Mouse (Mus musculus) spleen, adult 2 months (tissue): ENCODE results near the gene Kifc3. TPM values are rescaled to one million over a fixed set of nuclear protein-coding genes. Genes with fewer than 3 reads are reported as not detected.

Source experiments
- DNase-seq, 2 experiments: peaks; one replicate each; pipeline versions ENCODE4 v3.0.0 to v3.0.0-alpha.2; 2012 to 2021; ENCODE audit warnings: low spot score in 2 of 2, low read depth in 1 of 2
- H3K27ac ChIP-seq: fragments of 200-500 bp; 2 replicates; pipeline ENCODE4 v1.5.1; 2012; ENCODE audit warnings: low read length, inconsistent platforms; ENCODE audit not compliant: insufficient read depth
- H3K27me3 ChIP-seq: fragments of 200-500 bp; 2 replicates; pipeline ENCODE4 v1.6.1; 2012; ENCODE audit warnings: mild to moderate bottlenecking, moderate library complexity, low read length, inconsistent platforms; ENCODE audit not compliant: control insufficient read depth, insufficient read depth
- H3K36me3 ChIP-seq: fragments of 200-500 bp; 2 replicates; pipeline ENCODE4 v1.6.1; 2012; ENCODE audit warnings: mild to moderate bottlenecking, low read length, inconsistent platforms; ENCODE audit not compliant: control insufficient read depth, insufficient read depth
- H3K4me1 ChIP-seq: fragments of 200-500 bp; 2 replicates; pipeline ENCODE4 v1.6.1; 2011; ENCODE audit warnings: inconsistent platforms; ENCODE audit not compliant: control insufficient read depth, insufficient read depth, insufficient read length
- H3K4me3 ChIP-seq: fragments of 200-500 bp; 2 replicates; pipeline ENCODE4 v1.5.1; 2011; ENCODE audit warnings: mild to moderate bottlenecking, inconsistent platforms; ENCODE audit not compliant: insufficient read depth, insufficient read length; ENCODE audit errors: extremely low read depth
- CTCF ChIP-seq: fragments of 200-500 bp; IDR thresholded peaks from 2 replicates; pipeline ENCODE4 v1.5.1; 2011; ENCODE audit warnings: mild to moderate bottlenecking, inconsistent platforms; ENCODE audit not compliant: insufficient read depth, insufficient read length, insufficient replicate concordance; ENCODE audit errors: extremely low read depth
- POLR2A ChIP-seq: fragments of 200-500 bp; IDR thresholded peaks from 2 replicates; pipeline ENCODE4 v1.6.1; 2011; ENCODE audit warnings: low read depth, low read length, inconsistent platforms
- WGBS: fragments of 180-500 bp; shearing (Covaris S2); methylation state at CpG from one replicate; pipeline ENCODE4 v1.1.7; 2018; 5-methylcytosine and 5-hydroxymethylcytosine counted together
- polyA plus RNA-seq: library from polyadenylated mRNA; depleted of rRNA; stranded (reverse); fragments of >200 nt; gene quantifications from 2 replicates; pipeline ENCODE4 v1.2.3, GENCODE M21; 2012

Kifc3 gene
- polyA plus RNA-seq, 1 experiment, result 9.8 TPM

DNA sequence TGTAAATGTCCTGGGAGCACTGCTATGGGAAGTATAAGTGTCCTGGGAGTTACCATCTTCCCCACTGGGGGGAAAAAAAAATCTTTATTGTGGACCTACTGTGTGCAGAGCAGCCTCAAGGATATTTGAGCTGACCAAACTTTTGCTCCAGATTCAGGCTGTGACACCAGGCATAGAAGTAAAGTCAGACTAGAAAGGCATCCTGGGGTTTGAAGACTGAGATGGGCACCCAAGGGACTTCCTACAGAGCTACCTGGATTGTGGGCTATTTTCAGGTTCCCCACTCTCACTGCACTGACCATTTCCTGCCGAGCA is 63.6 kb downstream of the Kifc3 start:
- H3K27me3 ChIP-seq, result peaks cover 6% of the 10 kb centered on the region; the same call in 1 of the 2 replicates
- no peaks in the 10 kb centered on the region for H3K36me3 ChIP-seq
- no peak overlapping the region for H3K4me3 ChIP-seq
- no peak overlapping the region for H3K27ac ChIP-seq
- 32% methylated on average over 1 of the region's 1 CpGs for WGBS
- no peak for DNase-seq
- H3K4me1 ChIP-seq, result peaks cover 2% of the 10 kb centered on the region
- TF ChIP-seq POLR2A (no peak), CTCF (no peak)

- peaks cover 6% of the 10 kb centered on the region; the same call in 1 of the 2 replicates for H3K27me3 ChIP-seq
- H3K36me3 ChIP-seq, result no peaks in the 10 kb centered on the region
- no peak overlapping the region for H3K4me3 ChIP-seq
- 60% methylated on average over 6 of the region's 6 CpGs for WGBS
- no peak overlapping the region for H3K27ac ChIP-seq
- peaks cover 2% of the 10 kb centered on the region for H3K4me1 ChIP-seq
- no peak for DNase-seq
- no peak for TF ChIP-seq CTCF
- TF ChIP-seq POLR2A, result no peak
Observed at GRCm38 (mm10) chr8:95138341-95139050, 64.1 kb downstream of the Kifc3 start.

GRCm38 (mm10) chr8:95137641-95138098 is 64.9 kb downstream of the Kifc3 start:
- Histone ChIP-seq H3K27ac (no peak overlapping the region), H3K4me1 (peaks cover 2% of the 10 kb centered on the region), H3K36me3 (no peaks in the 10 kb centered on the region), H3K27me3 (peaks cover 6% of the 10 kb centered on the region; the same call in 1 of the 2 replicates), H3K4me3 (no peak overlapping the region)
- no peak for TF ChIP-seq CTCF
- TF ChIP-seq POLR2A, result no peak
- DNase-seq, result no peak
- 27% methylated on average over 28 of the region's 28 CpGs for WGBS

DNA sequence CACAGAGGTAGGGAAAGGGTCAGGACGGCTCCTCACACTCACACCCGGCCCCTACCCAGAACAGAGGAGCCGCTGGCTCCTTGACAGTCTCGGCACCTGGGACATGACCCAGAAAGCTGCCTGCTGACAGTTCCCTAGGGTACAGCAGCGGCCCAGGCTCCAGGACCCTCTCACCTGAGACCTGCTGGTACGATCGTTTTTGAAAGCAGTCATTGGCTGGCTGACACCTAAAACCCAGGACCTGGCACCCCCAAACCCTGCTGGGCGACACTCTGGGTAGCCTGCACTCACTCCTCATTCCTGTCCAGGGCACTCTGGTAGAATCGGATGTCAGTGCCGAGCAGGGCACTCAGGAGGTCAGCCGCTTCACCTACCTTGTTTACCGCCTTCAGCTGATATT is 65.4 kb downstream of the Kifc3 start:
- H3K27me3 ChIP-seq, result 0 out of 2 replicates have a peak, but pooled peaks cover 2% of the 10 kb centered on the region
- TF ChIP-seq CTCF (no peak), POLR2A (no peak)
- no peak overlapping the region for H3K4me3 ChIP-seq
- no peaks in the 10 kb centered on the region for H3K36me3 ChIP-seq
- no peaks in the 10 kb centered on the region; the same call in 1 of the 2 replicates for H3K4me1 ChIP-seq
- WGBS, result 67% methylated on average over 12 of the region's 12 CpGs
- no peak for DNase-seq
- H3K27ac ChIP-seq, result no peak overlapping the region

DNA sequence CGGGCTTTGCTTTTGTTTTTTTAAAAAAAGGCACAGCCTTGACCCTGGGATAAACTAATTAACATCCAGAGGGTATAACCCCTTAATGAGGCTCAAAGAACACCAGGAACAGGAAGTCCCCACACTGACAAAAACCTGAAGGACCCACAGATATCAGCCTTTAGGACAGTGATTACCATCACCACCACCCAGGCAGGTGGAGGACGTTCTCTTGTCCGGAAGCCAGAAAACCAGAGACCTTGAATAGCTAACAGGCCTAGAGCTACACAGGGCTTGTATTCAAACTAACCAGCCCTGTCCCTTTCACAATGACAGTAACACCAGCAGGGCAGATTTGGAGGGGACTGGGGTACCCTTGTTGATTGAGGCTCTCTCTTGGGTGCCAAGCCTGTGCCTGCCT is 66.4 kb downstream of the Kifc3 start:
- H3K4me3 ChIP-seq, result no peak overlapping the region
- no peak for DNase-seq
- TF ChIP-seq CTCF (no peak), POLR2A (no peak)
- 0 out of 2 replicates have a peak, but pooled peaks cover 2% of the 10 kb centered on the region for H3K27me3 ChIP-seq
- H3K36me3 ChIP-seq, result no peaks in the 10 kb centered on the region
- no peaks in the 10 kb centered on the region; the same call in 1 of the 2 replicates for H3K4me1 ChIP-seq
- WGBS, result 82% methylated on average over 3 of the region's 3 CpGs
- H3K27ac ChIP-seq, result no peak overlapping the region

DNA sequence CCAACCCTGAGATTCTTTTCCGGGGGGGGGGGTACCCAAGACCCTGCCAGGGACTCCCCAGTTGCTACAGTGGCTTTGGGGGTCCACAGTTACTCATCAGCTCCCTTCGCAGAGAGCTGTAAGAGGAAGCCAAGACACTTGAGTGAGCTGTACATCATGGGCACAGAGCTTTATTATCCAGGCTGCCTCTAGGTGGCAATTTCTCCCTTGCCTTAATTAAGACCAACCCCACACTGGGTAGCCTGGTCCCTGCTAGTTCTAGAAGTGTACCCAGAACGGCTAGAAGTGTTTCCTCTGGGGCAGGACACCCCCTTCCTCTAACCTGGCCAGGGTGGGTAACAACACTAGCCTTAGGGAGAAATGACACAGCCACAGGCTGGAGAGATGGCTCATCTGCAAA is 67.4 kb downstream of the Kifc3 start:
- Histone ChIP-seq H3K27me3 (no peaks in the 10 kb centered on the region), H3K4me3 (no peak overlapping the region), H3K36me3 (no peaks in the 10 kb centered on the region), H3K27ac (no peak overlapping the region), H3K4me1 (no peaks in the 10 kb centered on the region; the same call in 1 of the 2 replicates)
- WGBS, result 29% methylated on average over 3 of the region's 3 CpGs
- TF ChIP-seq CTCF (no peak), POLR2A (no peak)
- no peak for DNase-seq

- Histone ChIP-seq H3K27me3 (no peaks in the 10 kb centered on the region), H3K27ac (no peak overlapping the region), H3K36me3 (no peaks in the 10 kb centered on the region), H3K4me3 (no peak overlapping the region), H3K4me1 (no peaks in the 10 kb centered on the region; the same call in 1 of the 2 replicates)
- TF ChIP-seq CTCF (no peak), POLR2A (no peak)
- DNase-seq, result no peak
- 95% methylated on average over 2 of the region's 2 CpGs for WGBS
Observed at GRCm38 (mm10) chr8:95134186-95134585, 68.4 kb downstream of the Kifc3 start.
